Mouse (Mus musculus) liver, postnatal 0 days (tissue): Measurements from ENCODE around the gene Cdca7l.
"Not testable (repeated sequence)": the region's sequence is repeated elsewhere in the genome, so short reads cannot be mapped to it uniquely, and the experiment has no call there.

Source experiments
- CTCF ChIP-seq: sonication (generic); IDR thresholded peaks from 2 replicates; pipeline ENCODE4 v1.5.1; 2016; ENCODE audit warnings: antibody characterized with exemption, low read depth
- EP300 ChIP-seq: IDR thresholded peaks from 2 replicates; pipeline ENCODE4 v1.6.1; 2016; ENCODE audit warnings: antibody characterized with exemption, low read depth, mild to moderate bottlenecking

- not testable (repeated sequence) for TF ChIP-seq EP300, CTCF
Observed at GRCm38 (mm10) chr12:117901352-117901751, 97.3 kb downstream of the Cdca7l start.
